Mouse (Mus musculus) forebrain, embryonic 14.5 days (tissue): ENCODE measurements around the gene Tmprss11f. TPM values are rescaled to one million over a fixed set of nuclear protein-coding genes. Genes with fewer than 3 reads are reported as not detected.

ENCODE experiments used
- ATAC-seq: fragments of 200-750 bp; cut with Nextera tagmentation; 2 replicates; pipeline ENCODE4 v1.8.0; 2017; ENCODE audit warnings: mild to moderate bottlenecking, moderate library complexity
- DNase-seq: peaks from one replicate; pipeline ENCODE4 v3.0.0-alpha.2; 2015; ENCODE audit warnings: low spot score
- H3K27ac ChIP-seq: fragments of 300-500 bp; sonication (generic); 2 replicates; pipeline ENCODE4 v1.5.1; 2014; ENCODE audit warnings: low read depth, mild to moderate bottlenecking, control low read depth, low read length, moderate library complexity
- H3K27me3 ChIP-seq: fragments of 300-500 bp; sonication (generic); replicated peaks from 2 replicates; pipeline ENCODE4 v1.6.1; 2014; ENCODE audit warnings: low read length, control low read depth, mixed read lengths; ENCODE audit not compliant: control insufficient read depth, insufficient read depth
- H3K36me3 ChIP-seq: fragments of 300-500 bp; sonication (generic); 2 replicates; pipeline ENCODE4 v1.6.1; 2014; ENCODE audit warnings: low read length, control low read depth; ENCODE audit not compliant: control insufficient read depth, insufficient read depth
- H3K4me1 ChIP-seq: fragments of 300-500 bp; sonication (generic); 2 replicates; pipeline ENCODE4 v1.6.1; 2014; ENCODE audit warnings: antibody characterized with exemption, low read length, control low read depth; ENCODE audit not compliant: control insufficient read depth, insufficient read depth
- H3K4me2 ChIP-seq: fragments of 300-500 bp; sonication (generic); 2 replicates; pipeline ENCODE4 v1.6.1; 2014; ENCODE audit warnings: mild to moderate bottlenecking, control low read depth, low read length
- H3K4me3 ChIP-seq: fragments of 300-500 bp; sonication (generic); 2 replicates; pipeline ENCODE4 v1.5.1; 2014; ENCODE audit warnings: low read depth, low read length, control low read depth
- H3K9ac ChIP-seq: fragments of 300-500 bp; sonication (generic); 2 replicates; pipeline ENCODE4 v1.6.1; 2014; ENCODE audit warnings: mild to moderate bottlenecking, low read length, control low read depth, moderate library complexity
- H3K9me3 ChIP-seq: fragments of 300-500 bp; sonication (generic); replicated peaks from 2 replicates; pipeline ENCODE4 v1.6.1; 2016; ENCODE audit warnings: low read length, control low read depth, mixed read lengths; ENCODE audit not compliant: control insufficient read depth
- WGBS: fragments of 180-500 bp; shearing (Covaris S2); extraction: QIAGEN DNeasy Blood & Tissue Kit; methylation state at CpG from one replicate; pipeline ENCODE4 v1.1.7; 2014; 5-methylcytosine and 5-hydroxymethylcytosine counted together
- polyA plus RNA-seq: library from polyadenylated mRNA; unstranded; fragments of >200 nt; fragmentation: Nextera tagmentation; extraction: Ambion mirVana; gene quantifications from 2 replicates; pipeline ENCODE4 v1.2.1, GENCODE M21; 2014

Gene Tmprss11f
- polyA plus RNA-seq, 1 experiment from 2014 or later: not detected

DNA sequence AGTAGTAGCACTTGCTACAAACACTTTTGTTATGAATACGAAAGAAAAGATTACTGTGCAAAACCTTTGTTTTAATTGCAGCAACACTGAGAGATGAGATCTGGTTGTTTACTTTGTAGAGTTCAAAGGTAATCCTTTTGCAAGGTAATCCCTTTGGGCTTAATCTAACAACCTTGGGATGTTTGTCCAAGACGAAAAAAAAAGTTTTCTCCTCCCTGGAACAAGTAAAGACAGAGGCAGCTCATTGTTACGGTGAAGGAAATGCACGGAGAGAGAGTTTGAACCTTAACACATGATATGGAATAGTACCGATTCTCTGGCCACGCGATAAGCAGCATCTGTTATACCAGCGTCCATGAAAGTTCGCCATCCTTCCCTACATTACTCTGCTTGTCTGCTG is 158.4 kb downstream of the Tmprss11f start:
- H3K4me3 ChIP-seq: no peak overlapping the region
- H3K4me2 ChIP-seq: no peak overlapping the region
- H3K9me3 ChIP-seq: no peaks in the 10 kb centered on the region
- H3K27me3 ChIP-seq: no peaks in the 10 kb centered on the region
- no peaks in the 10 kb centered on the region for H3K4me1 ChIP-seq
- WGBS: 89% methylated on average over 9 of the region's 9 CpGs
- ATAC-seq (no peak), DNase-seq (no peak)
- H3K36me3 ChIP-seq: no peaks in the 10 kb centered on the region
- H3K27ac ChIP-seq: no peak overlapping the region
- H3K9ac ChIP-seq: no peak overlapping the region

Other genes starting within 250 kb of the Tmprss11f start
- 0.06 TPM in 1 of 2 replicates, not detected in the other for gene Tmprss11a, start 163.4 kb downstream of the Tmprss11f start, polyA plus RNA-seq
- gene Tmprss11g, start 113.8 kb downstream of the Tmprss11f start, polyA plus RNA-seq: not detected in 2 replicates
- gene Tmprss11b, start 43.9 kb upstream of the Tmprss11f start, polyA plus RNA-seq: not detected in 2 replicates
- gene Tmprss11e, start 113.4 kb upstream of the Tmprss11f start, polyA plus RNA-seq: not detected in 2 replicates
- gene Ythdc1, start 171.8 kb upstream of the Tmprss11f start, polyA plus RNA-seq: 32.7 and 35.7 TPM in 2 replicates